Mouse (Mus musculus) lung, postnatal 10 days (tissue): ENCODE measurements around the gene Tmem151b.

Source experiments
- DNase-seq: peaks from one replicate; pipeline ENCODE4 v3.0.0; 2021

Tmem151b gene

GRCm38 (mm10) chr17:45502324-45502723 is 47.2 kb downstream of the Tmem151b start:
- no peak for DNase-seq

- no peak for DNase-seq
Measured at GRCm38 (mm10) chr17:45500981-45501380, 48.5 kb downstream of the Tmem151b start.

GRCm38 (mm10) chr17:45499516-45499915 is 50.0 kb downstream of the Tmem151b start:
- no peak for DNase-seq

- no peak for DNase-seq
Measured at GRCm38 (mm10) chr17:45498397-45498796, 51.1 kb downstream of the Tmem151b start.

- no peak for DNase-seq
Measured at GRCm38 (mm10) chr17:45495398-45495797, 54.1 kb downstream of the Tmem151b start.
